Mouse (Mus musculus) forebrain, embryonic 16.5 days (tissue): ENCODE measurements around the gene Fhad1. TPM values are rescaled to one million over a fixed set of nuclear protein-coding genes. Genes with fewer than 3 reads are reported as not detected.

Experiments
- polyA plus RNA-seq: library from polyadenylated mRNA; unstranded; fragments of >200 nt; fragmentation: Nextera tagmentation; extraction: Ambion mirVana; gene quantifications from 2 replicates; pipeline ENCODE4 v1.2.1, GENCODE M21; 2015

Gene Fhad1
- polyA plus RNA-seq, 1 experiment from 2014 or later: 1.8 TPM

Other genes with a start within 250 kb of the Fhad1 start
- gene Dnajc16, start 224.2 kb downstream of the Fhad1 start, polyA plus RNA-seq: 5.3 and 6.4 TPM in 2 replicates
- 15.8 and 16.6 TPM in 2 replicates for gene Casp9, start 221.5 kb downstream of the Fhad1 start, polyA plus RNA-seq
- not detected in 2 replicates for gene Cela2a, start 188.9 kb downstream of the Fhad1 start, polyA plus RNA-seq
- not detected in 2 replicates for gene Ctrc, start 168.7 kb downstream of the Fhad1 start, polyA plus RNA-seq
- 69.9 and 76.8 TPM in 2 replicates for gene Efhd2, start 140.2 kb downstream of the Fhad1 start, polyA plus RNA-seq
- 6.5 and 8.6 TPM in 2 replicates for gene Tmem51, start 69.2 kb upstream of the Fhad1 start, polyA plus RNA-seq
- 26.5 and 27.6 TPM in 2 replicates for gene Kazn, start 224.3 kb upstream of the Fhad1 start, polyA plus RNA-seq